Mouse (Mus musculus): Measurements from ENCODE around the gene Homer2.

DNA sequence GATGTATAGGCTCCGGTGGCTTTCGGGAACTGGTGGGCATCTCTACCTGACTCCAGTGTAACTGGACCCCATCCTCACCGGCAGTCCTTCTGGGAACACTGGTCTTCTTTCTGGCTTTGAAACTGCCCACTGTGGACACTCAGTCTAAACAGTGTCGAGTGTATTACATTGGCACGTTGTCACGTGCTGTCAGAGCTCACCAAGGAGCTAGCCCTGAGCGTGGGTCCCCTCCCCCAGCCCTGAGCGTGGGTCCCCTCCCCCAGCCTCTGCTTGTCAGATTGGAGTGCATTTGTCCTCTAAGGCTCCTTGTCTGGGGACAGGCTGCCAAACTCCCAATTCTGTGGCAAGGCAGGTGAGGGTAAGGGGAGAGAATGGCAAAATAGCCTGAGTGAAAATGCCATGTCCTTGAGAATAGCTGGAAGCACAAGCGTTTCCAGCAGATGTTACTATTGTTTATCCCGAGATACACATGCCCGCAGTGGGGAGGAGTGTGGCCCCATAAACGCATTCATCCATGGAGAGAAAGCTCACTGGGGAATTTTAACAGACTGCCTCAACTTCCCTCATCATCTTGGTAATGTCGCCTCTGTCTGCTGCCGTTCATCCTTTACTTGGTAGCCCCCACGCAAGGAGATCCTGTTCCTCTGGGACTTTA lies 33.8 kb downstream of the Homer2 start:
- TF ChIP-seq CTCF (IDR thresholded peaks at IDR 0.05; ENCODE audit: low read depth) (no peak), EP300 (IDR thresholded peaks at IDR 0.05; ENCODE audit: low read depth) (no peak)
